Mouse (Mus musculus): ENCODE measurements at regions not wholly inside any gene's neighbourhood (a gene's known extent, or its start where the extent isn't known, plus 50 kb on each side); places are given as distances from the start of the nearest gene placed in this dataset.
A peak's percentile ranks its signal among the peaks of the same experiment; 100 is the strongest.

GRCm38 (mm10) chr17:14570266-14570775 lies 123.7 kb downstream of the Thbs2 start:
- WGBS: 66% methylated on average over 6 of the region's 6 CpGs

GRCm38 (mm10) chr17:14562191-14562590 lies 131.8 kb downstream of the Thbs2 start:
- Histone ChIP-seq H3K27ac (no peak overlapping the region), H3K9ac (no peak overlapping the region), H3K4me1 (no peaks in the 10 kb centered on the region), H3K4me2 (no peak overlapping the region), H3K27me3 (no peaks in the 10 kb centered on the region), H3K4me3 (no peak overlapping the region), H3K36me3 (no peaks in the 10 kb centered on the region), H3K9me3 (no peaks in the 10 kb centered on the region)
- no peak for ATAC-seq (ENCODE audit: insufficient number of reproducible peaks, low FRiP score, low TSS enrichment, low read depth)
- WGBS: 81% methylated on average over 6 of the region's 6 CpGs

More at GRCm38 (mm10) chr17:14570266-14570775, 123.7 kb downstream of the Thbs2 start:
- no peaks in the 10 kb centered on the region; the same call in 1 of the 2 replicates for H3K4me1 ChIP-seq
- H3K27ac ChIP-seq: no peak overlapping the region
- no peaks in the 10 kb centered on the region for H3K36me3 ChIP-seq
- no peak overlapping the region for H3K4me2 ChIP-seq
- no peaks in the 10 kb centered on the region for H3K9me3 ChIP-seq
- no peak for ATAC-seq (ENCODE audit: insufficient number of reproducible peaks, low FRiP score, low TSS enrichment, low read depth)
- H3K27me3 ChIP-seq: no peaks in the 10 kb centered on the region
- H3K9ac ChIP-seq: no peak overlapping the region
- H3K4me3 ChIP-seq: no peak overlapping the region

- Histone ChIP-seq H3K9me3 (no peaks in the 10 kb centered on the region), H3K4me3 (no peak overlapping the region), H3K9ac (no peak overlapping the region), H3K27ac (0 out of 2 replicates have a peak overlapping the region, but pooled peaks have one; percentile 17), H3K36me3 (no peaks in the 10 kb centered on the region), H3K27me3 (no peaks in the 10 kb centered on the region), H3K4me2 (no peak overlapping the region), H3K4me1 (peaks cover 2% of the 10 kb centered on the region)
- peak; percentile 65; the same call in 1 of the 2 replicates for ATAC-seq (ENCODE audit: insufficient number of reproducible peaks, low FRiP score, low TSS enrichment, low read depth)
These were observed 136.8 kb downstream of the Thbs2 start for GRCm38 (mm10) chr17:14557214-14557613.

- no peak for ATAC-seq (ENCODE audit: insufficient number of reproducible peaks, low FRiP score, low TSS enrichment, low read depth)
- Histone ChIP-seq H3K9me3 (no peaks in the 10 kb centered on the region), H3K4me3 (no peak overlapping the region), H3K27ac (no peak overlapping the region), H3K9ac (no peak overlapping the region), H3K4me1 (peaks cover 8% of the 10 kb centered on the region), H3K36me3 (no peaks in the 10 kb centered on the region), H3K27me3 (no peaks in the 10 kb centered on the region), H3K4me2 (no peak overlapping the region)
- 44% methylated on average over 3 of the region's 3 CpGs for WGBS
These were observed 140.8 kb downstream of the Thbs2 start for GRCm38 (mm10) chr17:14553195-14553594.

GRCm38 (mm10) chr17:14552081-14552480 lies 142.0 kb downstream of the Thbs2 start:
- no peak for ATAC-seq (ENCODE audit: insufficient number of reproducible peaks, low FRiP score, low TSS enrichment, low read depth)
- Histone ChIP-seq H3K4me3 (no peak overlapping the region), H3K9ac (no peak overlapping the region), H3K27ac (peak overlapping the region; percentile 59), H3K36me3 (no peaks in the 10 kb centered on the region), H3K4me1 (peaks cover 8% of the 10 kb centered on the region), H3K4me2 (no peak overlapping the region), H3K9me3 (no peaks in the 10 kb centered on the region), H3K27me3 (no peaks in the 10 kb centered on the region)
- 87% methylated on average over 4 of the region's 4 CpGs for WGBS

- 49% methylated on average over 4 of the region's 4 CpGs for WGBS
- 0 out of 2 replicates have a peak, but pooled peaks have one; percentile 67 for ATAC-seq (ENCODE audit: insufficient number of reproducible peaks, low FRiP score, low TSS enrichment, low read depth)
- no peaks in the 10 kb centered on the region for H3K9me3 ChIP-seq
- H3K9ac ChIP-seq: no peak overlapping the region
- no peaks in the 10 kb centered on the region for H3K27me3 ChIP-seq
- H3K4me1 ChIP-seq: peaks cover 8% of the 10 kb centered on the region
- H3K4me2 ChIP-seq: no peak overlapping the region
- H3K4me3 ChIP-seq: no peak overlapping the region
- H3K36me3 ChIP-seq: no peaks in the 10 kb centered on the region
- H3K27ac ChIP-seq: peak overlapping the region; percentile 59
These were observed 142.4 kb downstream of the Thbs2 start for GRCm38 (mm10) chr17:14551610-14552009.

- H3K36me3 ChIP-seq: no peaks in the 10 kb centered on the region
- H3K4me3 ChIP-seq: no peak overlapping the region
- 29% methylated on average over 16 of the region's 16 CpGs for WGBS
- H3K9me3 ChIP-seq: no peaks in the 10 kb centered on the region
- H3K27me3 ChIP-seq: no peaks in the 10 kb centered on the region
- H3K9ac ChIP-seq: no peak overlapping the region
- H3K4me2 ChIP-seq: no peak overlapping the region
- 0 out of 2 replicates have a peak, but pooled peaks have one; percentile 55 for ATAC-seq (ENCODE audit: insufficient number of reproducible peaks, low FRiP score, low TSS enrichment, low read depth)
- no peaks in the 10 kb centered on the region for H3K4me1 ChIP-seq
- H3K27ac ChIP-seq: no peak overlapping the region
These were observed 148.1 kb downstream of the Thbs2 start for GRCm38 (mm10) chr17:14545822-14546473.

- no peaks in the 10 kb centered on the region for H3K4me1 ChIP-seq
- no peak overlapping the region for H3K9ac ChIP-seq
- no peaks in the 10 kb centered on the region for H3K9me3 ChIP-seq
- H3K27me3 ChIP-seq: no peaks in the 10 kb centered on the region
- H3K36me3 ChIP-seq: no peaks in the 10 kb centered on the region
- no peak overlapping the region for H3K4me3 ChIP-seq
- ATAC-seq (ENCODE audit: insufficient number of reproducible peaks, low FRiP score, low TSS enrichment, low read depth): no peak
- WGBS: 36% methylated on average over 4 of the region's 4 CpGs
- H3K4me2 ChIP-seq: no peak overlapping the region
- no peak overlapping the region for H3K27ac ChIP-seq
These were observed 149.6 kb downstream of the Thbs2 start for GRCm38 (mm10) chr17:14544343-14545002.

- H3K9me3 ChIP-seq: no peaks in the 10 kb centered on the region
- 62% methylated on average over 8 of the region's 8 CpGs for WGBS
- H3K4me3 ChIP-seq: no peak overlapping the region
- no peaks in the 10 kb centered on the region for H3K36me3 ChIP-seq
- no peak overlapping the region for H3K9ac ChIP-seq
- H3K4me1 ChIP-seq: no peaks in the 10 kb centered on the region
- no peak overlapping the region for H3K4me2 ChIP-seq
- no peak overlapping the region for H3K27ac ChIP-seq
- no peaks in the 10 kb centered on the region for H3K27me3 ChIP-seq
- no peak for ATAC-seq (ENCODE audit: insufficient number of reproducible peaks, low FRiP score, low TSS enrichment, low read depth)
These were observed 153.0 kb downstream of the Thbs2 start for GRCm38 (mm10) chr17:14541035-14541434.

- Histone ChIP-seq H3K36me3 (no peaks in the 10 kb centered on the region), H3K27me3 (no peaks in the 10 kb centered on the region), H3K27ac (no peak overlapping the region), H3K4me1 (no peaks in the 10 kb centered on the region), H3K9ac (no peak overlapping the region), H3K9me3 (no peaks in the 10 kb centered on the region), H3K4me2 (no peak overlapping the region), H3K4me3 (no peak overlapping the region)
- ATAC-seq (ENCODE audit: insufficient number of reproducible peaks, low FRiP score, low TSS enrichment, low read depth): no peak
- 44% methylated on average over 5 of the region's 5 CpGs for WGBS
These were observed 153.6 kb downstream of the Thbs2 start for GRCm38 (mm10) chr17:14540269-14540975.

GRCm38 (mm10) chr17:14539651-14540050 lies 154.4 kb downstream of the Thbs2 start:
- Histone ChIP-seq H3K4me2 (no peak overlapping the region), H3K36me3 (no peaks in the 10 kb centered on the region), H3K4me3 (no peak overlapping the region), H3K4me1 (no peaks in the 10 kb centered on the region), H3K27ac (no peak overlapping the region), H3K9me3 (no peaks in the 10 kb centered on the region), H3K9ac (no peak overlapping the region), H3K27me3 (no peaks in the 10 kb centered on the region)
- ATAC-seq (ENCODE audit: insufficient number of reproducible peaks, low FRiP score, low TSS enrichment, low read depth): no peak
- WGBS: 44% methylated on average over 3 of the region's 3 CpGs

- no peak overlapping the region for H3K4me3 ChIP-seq
- no peak overlapping the region for H3K27ac ChIP-seq
- H3K27me3 ChIP-seq: no peaks in the 10 kb centered on the region
- no peaks in the 10 kb centered on the region for H3K9me3 ChIP-seq
- no peaks in the 10 kb centered on the region for H3K4me1 ChIP-seq
- 78% methylated on average over 3 of the region's 3 CpGs for WGBS
- H3K9ac ChIP-seq: no peak overlapping the region
- H3K4me2 ChIP-seq: no peak overlapping the region
- no peaks in the 10 kb centered on the region for H3K36me3 ChIP-seq
- no peak for ATAC-seq (ENCODE audit: insufficient number of reproducible peaks, low FRiP score, low TSS enrichment, low read depth)
These were observed 154.8 kb downstream of the Thbs2 start for GRCm38 (mm10) chr17:14539191-14539590.
